Mouse (Mus musculus): ENCODE data around the gene Ate1. TPM values are rescaled to one million over a fixed set of nuclear protein-coding genes. Genes with fewer than 3 reads are reported as not detected.
A peak's percentile ranks its signal among the peaks of the same experiment; 100 is the strongest.

Gene Ate1
- polyA plus RNA-seq, 1 experiment from 2014 or later = 69.5 TPM

DNA sequence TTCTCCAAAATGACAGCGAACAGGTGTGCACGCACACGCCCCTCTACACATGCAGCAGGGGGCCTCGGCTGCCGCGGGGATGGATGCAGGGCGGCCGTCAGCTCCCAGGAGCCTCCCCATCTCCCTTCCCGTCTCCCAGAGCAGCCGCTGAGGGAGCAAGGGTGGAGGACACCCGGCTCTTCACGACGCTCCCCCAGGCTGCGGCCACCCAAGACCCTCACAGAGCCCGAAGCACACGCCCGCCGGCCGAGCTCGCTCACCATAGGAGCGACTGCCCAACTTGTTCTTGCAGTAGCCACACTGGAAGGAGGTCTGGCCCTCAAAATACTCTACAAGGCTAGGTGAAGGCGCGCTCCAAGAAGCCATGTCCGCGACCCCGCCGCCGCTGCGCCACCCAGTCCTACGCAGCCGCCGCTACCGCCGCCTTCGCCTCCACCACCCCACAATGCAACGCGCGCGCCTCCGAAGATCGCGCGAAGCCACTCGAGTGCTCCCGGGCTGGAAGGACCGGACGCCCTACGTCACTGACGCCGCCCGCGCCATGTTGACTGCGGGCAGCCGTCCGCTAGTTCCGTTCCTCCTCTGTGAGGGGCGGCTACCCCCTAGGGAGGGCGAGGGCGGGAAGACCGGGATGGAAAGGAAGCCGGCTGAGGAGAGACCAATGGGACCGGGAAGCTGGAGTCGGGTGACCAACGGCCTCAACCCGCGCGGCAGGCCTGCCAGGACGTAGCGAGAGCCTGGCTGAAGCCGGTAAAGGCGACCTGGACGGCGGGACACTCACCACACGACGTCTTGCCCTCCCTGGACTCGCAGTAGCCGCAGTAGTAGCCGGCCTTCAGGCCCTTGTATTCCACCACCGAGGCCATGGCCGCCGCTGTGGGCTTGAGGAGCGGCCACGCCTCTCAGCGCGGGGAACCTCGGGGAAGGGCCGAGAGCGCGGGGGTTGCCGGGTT, 797 bp downstream of the Ate1 start:
- TF ChIP-seq CTCF (IDR thresholded peaks at IDR 0.05) (no peak), EP300 (IDR thresholded peaks at IDR 0.05) (no peak)
- Histone ChIP-seq H3K27me3 (replicated peaks; ENCODE audit: insufficient read depth, low read length) (no peaks in the 10 kb centered on the region), H3K4me1 (ENCODE audit: insufficient read depth, low read depth, low read length) (peaks cover 7% of the 10 kb centered on the region; the same call in 1 of the 2 replicates), H3K4me3 (ENCODE audit: low read depth, low read length) (peak overlapping the region; percentile 88), H3K27ac (ENCODE audit: low read length) (peak overlapping the region; percentile 98), H3K4me2 (replicated peaks; ENCODE audit: low read depth, low read length) (peak overlapping the region; percentile 85), H3K9me3 (ENCODE audit: low read length) (no peaks in the 10 kb centered on the region), H3K9ac (replicated peaks; ENCODE audit: low read depth) (peak overlapping the region; percentile 95), H3K36me3 (ENCODE audit: insufficient read depth, low read length) (no peaks in the 10 kb centered on the region)
- ATAC-seq (peak; percentile 98), DNase-seq (ENCODE audit: low spot score) (peak; percentile 97)
- under 1% methylated on average over 85 of the region's 90 CpGs for WGBS

DNA sequence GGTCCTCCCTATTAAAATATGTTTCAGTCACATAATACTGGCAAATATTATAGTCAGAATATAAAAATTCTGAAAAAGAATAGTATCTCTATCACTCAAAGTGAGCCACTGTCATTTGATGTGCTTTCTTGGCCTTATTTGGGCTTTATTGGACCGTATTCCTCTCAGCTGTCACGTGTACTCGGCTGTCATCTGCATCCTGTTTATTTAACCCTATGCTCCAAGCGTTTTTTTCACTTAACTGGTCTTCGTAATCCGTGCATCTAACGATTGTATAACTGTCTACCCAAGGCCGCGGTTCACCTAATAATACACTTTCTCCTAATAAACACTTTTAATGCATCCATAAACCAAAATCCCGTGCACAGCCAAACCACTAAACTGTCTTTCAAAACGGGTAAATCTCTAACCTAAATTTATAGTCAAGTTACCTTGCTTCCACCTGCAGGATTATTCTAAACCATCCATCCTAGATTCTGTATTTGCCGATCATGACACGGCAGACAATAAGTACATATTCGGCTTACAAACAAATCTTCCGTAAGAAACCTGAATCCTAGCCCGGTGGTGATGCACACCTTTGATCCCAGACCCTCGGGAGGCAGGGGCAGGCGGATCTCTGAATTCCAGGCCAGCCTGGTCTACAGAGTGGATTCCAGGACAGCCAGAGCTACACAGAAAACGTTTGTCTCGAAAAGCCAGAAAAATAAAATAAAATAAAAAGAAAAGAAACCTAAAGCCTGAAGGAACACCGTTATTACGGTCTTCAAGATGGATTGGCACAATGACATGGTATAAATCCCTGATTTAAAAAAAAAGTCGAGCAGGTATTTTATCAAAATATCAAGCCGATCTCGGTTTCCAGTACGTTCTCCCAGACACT, 1.7 kb downstream of the Ate1 start:
- Histone ChIP-seq H3K4me1 (ENCODE audit: insufficient read depth, low read depth, low read length) (peaks cover 7% of the 10 kb centered on the region; the same call in 1 of the 2 replicates), H3K27me3 (replicated peaks; ENCODE audit: insufficient read depth, low read length) (no peaks in the 10 kb centered on the region), H3K36me3 (ENCODE audit: insufficient read depth, low read length) (no peaks in the 10 kb centered on the region), H3K27ac (ENCODE audit: low read length) (peak overlapping the region; percentile 98), H3K4me2 (replicated peaks; ENCODE audit: low read depth, low read length) (peak overlapping the region; percentile 85), H3K9ac (replicated peaks; ENCODE audit: low read depth) (peak overlapping the region; percentile 95), H3K4me3 (ENCODE audit: low read depth, low read length) (peak overlapping the region; percentile 88), H3K9me3 (ENCODE audit: low read length) (no peaks in the 10 kb centered on the region)
- 23% methylated on average over 26 of the region's 26 CpGs for WGBS
- DNase-seq (ENCODE audit: low spot score) (peak; percentile 73), ATAC-seq (no peak)
- TF ChIP-seq EP300 (IDR thresholded peaks at IDR 0.05) (no peak), CTCF (IDR thresholded peaks at IDR 0.05) (no peak)

DNA sequence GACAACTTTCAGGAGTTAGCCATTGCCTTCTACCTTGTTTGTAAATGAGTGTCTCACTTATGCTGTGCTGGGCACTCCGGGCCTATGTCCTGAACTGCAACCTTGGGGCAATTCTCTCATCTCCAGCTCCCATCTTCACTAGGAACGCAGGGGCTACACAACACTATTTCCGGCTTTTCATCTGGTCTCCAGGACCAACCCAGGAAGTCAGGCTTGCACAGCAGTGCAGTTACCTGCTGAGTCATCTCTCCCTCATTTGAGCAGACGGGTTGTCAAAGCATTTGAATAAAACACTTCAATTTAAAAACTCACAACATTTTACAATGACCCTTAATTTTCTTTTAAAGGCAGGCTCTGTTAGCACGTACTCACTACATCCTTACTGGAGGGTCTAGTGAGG, 9.9 kb downstream of the Ate1 start:
- H3K9ac ChIP-seq (replicated peaks; ENCODE audit: low read depth) = no peak overlapping the region
- H3K4me3 ChIP-seq (ENCODE audit: low read depth, low read length) = no peak overlapping the region
- 92% methylated on average over 5 of the region's 5 CpGs for WGBS
- no peak for TF ChIP-seq EP300 (IDR thresholded peaks at IDR 0.05)
- no peak for TF ChIP-seq CTCF (IDR thresholded peaks at IDR 0.05)
- H3K27ac ChIP-seq (ENCODE audit: low read length) = no peak overlapping the region
- DNase-seq (ENCODE audit: low spot score) = no peak
- no peak for ATAC-seq
- no peaks in the 10 kb centered on the region for H3K4me1 ChIP-seq (ENCODE audit: insufficient read depth, low read depth, low read length)
- no peaks in the 10 kb centered on the region for H3K27me3 ChIP-seq (replicated peaks; ENCODE audit: insufficient read depth, low read length)
- H3K36me3 ChIP-seq (ENCODE audit: insufficient read depth, low read length) = peaks cover 23% of the 10 kb centered on the region
- no peak overlapping the region for H3K4me2 ChIP-seq (replicated peaks; ENCODE audit: low read depth, low read length)
- no peaks in the 10 kb centered on the region for H3K9me3 ChIP-seq (ENCODE audit: low read length)

DNA sequence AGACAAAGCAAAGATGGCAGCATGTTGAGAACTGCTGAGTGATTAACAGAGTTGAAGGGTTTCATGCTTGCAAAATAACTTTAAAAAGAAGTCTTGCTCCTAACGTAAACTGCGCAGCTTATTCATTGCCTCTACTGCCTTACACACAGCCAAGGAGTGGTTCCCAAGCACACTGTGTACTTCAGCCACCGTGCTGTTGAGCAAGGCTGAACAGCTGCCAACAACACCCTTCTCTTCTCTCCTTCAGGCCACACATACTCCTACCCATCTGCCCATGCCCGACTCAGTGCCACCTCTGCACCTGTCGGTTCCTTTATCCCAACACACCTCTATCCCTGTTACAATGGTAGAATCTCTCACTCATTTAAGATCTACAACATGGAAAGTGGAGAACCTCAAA, 17.2 kb downstream of the Ate1 start:
- no peaks in the 10 kb centered on the region for H3K9me3 ChIP-seq (ENCODE audit: low read length)
- WGBS = 76% methylated on average over 5 of the region's 5 CpGs
- no peak overlapping the region for H3K27ac ChIP-seq (ENCODE audit: low read length)
- no peak overlapping the region for H3K4me2 ChIP-seq (replicated peaks; ENCODE audit: low read depth, low read length)
- H3K27me3 ChIP-seq (replicated peaks; ENCODE audit: insufficient read depth, low read length) = no peaks in the 10 kb centered on the region
- no peak overlapping the region for H3K9ac ChIP-seq (replicated peaks; ENCODE audit: low read depth)
- DNase-seq (ENCODE audit: low spot score) (peak; percentile 44), ATAC-seq (peak; percentile 65)
- TF ChIP-seq CTCF (IDR thresholded peaks at IDR 0.05) (no peak), EP300 (IDR thresholded peaks at IDR 0.05) (no peak)
- H3K4me1 ChIP-seq (ENCODE audit: insufficient read depth, low read depth, low read length) = no peaks in the 10 kb centered on the region
- H3K36me3 ChIP-seq (ENCODE audit: insufficient read depth, low read length) = peaks cover 20% of the 10 kb centered on the region
- H3K4me3 ChIP-seq (ENCODE audit: low read depth, low read length) = no peak overlapping the region

DNA sequence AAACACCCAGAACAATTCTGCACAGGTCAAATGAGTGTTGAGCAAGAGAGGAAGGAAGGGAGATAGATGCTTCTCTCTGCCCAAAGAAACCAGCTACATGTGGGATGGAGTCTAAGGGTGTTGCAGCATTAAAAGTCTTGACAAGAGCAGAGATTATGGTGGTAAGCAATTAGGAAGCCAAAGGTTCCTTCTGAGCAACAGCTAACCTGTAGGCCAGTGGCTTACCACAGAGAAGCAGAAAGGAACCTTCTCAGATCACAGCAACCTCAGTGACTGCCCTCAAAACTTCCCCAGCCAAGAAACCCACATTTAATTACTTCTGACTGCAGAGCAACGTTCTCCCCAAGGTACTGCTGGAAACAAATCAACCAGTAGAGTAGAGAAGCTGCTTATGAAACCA, 18.7 kb downstream of the Ate1 start:
- DNase-seq (ENCODE audit: low spot score) (no peak), ATAC-seq (no peak)
- WGBS = 71% methylated on average over 1 of the region's 1 CpGs
- Histone ChIP-seq H3K27ac (ENCODE audit: low read length) (no peak overlapping the region), H3K4me2 (replicated peaks; ENCODE audit: low read depth, low read length) (no peak overlapping the region), H3K36me3 (ENCODE audit: insufficient read depth, low read length) (peaks cover 12% of the 10 kb centered on the region; the same call in 1 of the 2 replicates), H3K4me3 (ENCODE audit: low read depth, low read length) (no peak overlapping the region), H3K9me3 (ENCODE audit: low read length) (no peaks in the 10 kb centered on the region), H3K4me1 (ENCODE audit: insufficient read depth, low read depth, low read length) (no peaks in the 10 kb centered on the region), H3K27me3 (replicated peaks; ENCODE audit: insufficient read depth, low read length) (no peaks in the 10 kb centered on the region), H3K9ac (replicated peaks; ENCODE audit: low read depth) (no peak overlapping the region)
- TF ChIP-seq EP300 (IDR thresholded peaks at IDR 0.05) = no peak

DNA sequence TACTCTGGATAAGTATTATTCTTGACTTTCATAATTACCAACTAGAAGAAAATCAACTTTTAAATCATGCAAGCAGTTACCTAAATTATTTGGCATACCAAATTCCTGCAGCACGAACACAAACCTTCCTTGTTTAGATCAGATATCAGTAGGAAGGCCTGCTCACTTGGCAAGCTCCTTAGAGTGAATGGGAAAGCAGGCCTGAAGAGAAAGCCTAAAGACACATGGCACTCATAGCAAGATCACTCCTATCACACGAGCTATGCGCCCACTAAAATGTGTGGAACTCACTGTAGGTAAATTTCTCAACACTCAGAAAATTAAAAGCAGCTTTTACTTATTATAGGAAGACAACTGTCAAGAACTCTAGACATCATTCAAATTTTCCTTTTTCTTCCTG, 26.8 kb downstream of the Ate1 start:
- H3K36me3 ChIP-seq (ENCODE audit: insufficient read depth, low read length) = no peaks in the 10 kb centered on the region
- H3K27ac ChIP-seq (ENCODE audit: low read length) = no peak overlapping the region
- H3K4me3 ChIP-seq (ENCODE audit: low read depth, low read length) = no peak overlapping the region
- no peaks in the 10 kb centered on the region for H3K9me3 ChIP-seq (ENCODE audit: low read length)
- H3K27me3 ChIP-seq (replicated peaks; ENCODE audit: insufficient read depth, low read length) = no peaks in the 10 kb centered on the region
- no peak overlapping the region for H3K9ac ChIP-seq (replicated peaks; ENCODE audit: low read depth)
- DNase-seq (ENCODE audit: low spot score) = no peak
- WGBS = 72% methylated on average over 3 of the region's 3 CpGs
- TF ChIP-seq CTCF (IDR thresholded peaks at IDR 0.05) (no peak), EP300 (IDR thresholded peaks at IDR 0.05) (no peak)
- H3K4me2 ChIP-seq (replicated peaks; ENCODE audit: low read depth, low read length) = no peak overlapping the region
- no peak for ATAC-seq
- H3K4me1 ChIP-seq (ENCODE audit: insufficient read depth, low read depth, low read length) = no peaks in the 10 kb centered on the region
